Mouse (Mus musculus) left cerebral cortex, adult 2 months (tissue): ENCODE data around the gene Grik5. TPM values are rescaled to one million over a fixed set of nuclear protein-coding genes. Genes with fewer than 3 reads are reported as not detected.
A peak's percentile ranks its signal among the peaks of the same experiment; 100 is the strongest.

Experiments used
- DNase-seq, 2 experiments: peaks; one replicate each; pipeline ENCODE4 v3.0.0; 2021 to 2022; ENCODE audit warnings: low spot score in 2 of 2, mixed read lengths in 1 of 2; ENCODE audit errors: extremely low spot score in 1 of 2
- H3K27ac ChIP-seq: fragments of 200-600 bp; 2 replicates; pipeline ENCODE4 v1.8.1; 2022
- H3K4me3 ChIP-seq: fragments of 200-600 bp; 2 replicates; pipeline ENCODE4 v1.8.1; 2022
- CTCF ChIP-seq: fragments of 200-600 bp; IDR thresholded peaks from 2 replicates; pipeline ENCODE4 v1.8.1; 2022; ENCODE audit warnings: antibody characterized with exemption, mild to moderate bottlenecking, moderate library complexity
- intact Hi-C: fragments of 180-260 bp; cut with DNase I; formaldehyde crosslinking; loops from one replicate; pipeline ENCODE4 v1.15.1; 2025
- total RNA-seq, 2 experiments: library from RNA; stranded (reverse); gene quantifications; 2 replicates each; pipeline ENCODE4 v1.2.3; 2021

The Grik5 gene
- total RNA-seq, 2 experiments from 2014 or later: 207 to 218 TPM

DNA sequence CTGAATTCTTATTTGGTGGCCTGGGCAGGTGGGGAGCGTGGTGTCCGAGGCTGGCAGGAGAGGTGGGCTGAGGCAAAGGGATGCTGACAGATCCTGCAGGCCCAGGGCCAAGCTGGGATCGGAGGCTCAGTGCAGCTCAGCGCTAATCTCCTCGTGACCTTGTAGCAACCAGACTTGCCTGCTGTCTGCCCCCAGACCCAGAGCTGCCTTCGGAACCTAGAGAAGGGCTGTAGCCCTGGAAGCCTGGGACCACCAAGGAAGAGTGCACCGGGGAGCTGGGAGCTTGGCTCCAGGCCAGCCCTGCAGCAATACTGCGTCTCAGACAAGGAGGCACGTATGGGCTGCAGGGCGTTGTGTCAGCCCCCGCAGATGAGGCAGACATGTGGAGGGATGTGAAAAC, 68.9 kb downstream of the Grik5 start:
- no peak for TF ChIP-seq CTCF
- no peak for DNase-seq
- intact Hi-C loops: no loop called here
- H3K4me3 ChIP-seq: peak overlapping the region; percentile 86
- peak overlapping the region; percentile 81 for H3K27ac ChIP-seq

- peak overlapping the region; percentile 23 for H3K4me3 ChIP-seq
- intact Hi-C loops: no loop called here
Measured at GRCm38 (mm10) chr7:25000711-25001110, 71.4 kb downstream of the Grik5 start.

DNA sequence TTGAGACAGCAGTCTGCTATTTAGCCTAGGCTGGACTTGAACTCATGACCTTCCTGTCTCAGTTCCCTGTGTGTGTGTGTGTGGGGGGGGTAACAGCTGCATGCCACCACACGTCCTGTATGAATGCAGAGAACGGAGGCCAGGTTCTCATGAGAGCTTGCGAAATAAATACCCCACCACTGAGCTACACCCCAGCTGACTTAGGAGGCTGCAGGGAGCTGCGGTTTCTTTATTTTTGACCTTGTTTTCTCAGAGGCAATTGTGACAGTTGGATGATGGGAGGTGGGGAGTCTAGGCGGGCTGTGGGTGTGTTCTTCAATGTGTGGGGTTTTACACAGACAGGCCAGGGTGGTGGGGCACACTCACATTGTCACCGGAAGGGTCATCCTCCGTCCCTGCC, 71.9 kb downstream of the Grik5 start:
- DNase-seq: no peak
- intact Hi-C loops: no loop called here
- no peak for TF ChIP-seq CTCF
- H3K4me3 ChIP-seq: no peak overlapping the region
- H3K27ac ChIP-seq: no peak overlapping the region

More at GRCm38 (mm10) chr7:25000711-25001110, 71.4 kb downstream of the Grik5 start:
- no peak for TF ChIP-seq CTCF
- H3K27ac ChIP-seq: no peak overlapping the region
- DNase-seq: no peak

GRCm38 (mm10) chr7:24993081-24993480, 79.1 kb downstream of the Grik5 start:
- intact Hi-C loops: loop anchor here (2.0 kb wide), 1 partner anchor 14 kb away; no protein-coding TSS in a partner anchor
- no peak overlapping the region for H3K4me3 ChIP-seq
- peak overlapping the region; percentile 45; the same call in 1 of the 2 replicates for H3K27ac ChIP-seq
- no peak for DNase-seq
- no peak for TF ChIP-seq CTCF

DNA sequence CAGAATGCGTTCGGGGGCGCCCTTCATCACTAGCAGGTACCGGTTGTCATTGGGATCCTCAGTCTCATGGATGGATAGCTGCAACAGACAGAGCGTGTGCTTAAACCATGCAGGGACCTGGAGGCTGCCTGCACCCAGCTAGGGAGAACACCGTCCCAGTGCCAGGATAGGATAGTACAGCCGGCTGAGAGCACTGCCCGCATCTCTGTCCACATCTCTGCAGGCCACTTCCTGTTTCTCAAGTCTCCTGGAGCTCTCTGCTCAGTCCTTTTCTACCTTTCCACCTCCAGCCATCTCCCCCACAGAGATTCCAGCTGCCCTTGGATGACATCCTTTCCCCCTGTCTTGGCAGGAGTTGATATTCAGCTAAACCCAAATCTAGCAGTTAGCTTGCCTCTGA, 81.7 kb downstream of the Grik5 start:
- no peak for DNase-seq
- no peak overlapping the region for H3K27ac ChIP-seq
- no peak for TF ChIP-seq CTCF
- intact Hi-C loops: no loop called here
- no peak overlapping the region for H3K4me3 ChIP-seq

GRCm38 (mm10) chr7:24987941-24988340, 84.2 kb downstream of the Grik5 start:
- intact Hi-C loops: no loop called here
- Histone ChIP-seq H3K4me3 (no peak overlapping the region), H3K27ac (no peak overlapping the region)
- DNase-seq: no peak
- no peak for TF ChIP-seq CTCF

- DNase-seq: no peak
- peak; percentile 57 for TF ChIP-seq CTCF
- Histone ChIP-seq H3K4me3 (no peak overlapping the region), H3K27ac (no peak overlapping the region)
- intact Hi-C loops: no loop called here
Measured at GRCm38 (mm10) chr7:24985799-24986198, 86.3 kb downstream of the Grik5 start.

GRCm38 (mm10) chr7:24984307-24984706, 87.8 kb downstream of the Grik5 start:
- TF ChIP-seq CTCF: peak; percentile 50
- intact Hi-C loops: no loop called here
- no peak overlapping the region for H3K4me3 ChIP-seq
- no peak for DNase-seq
- no peak overlapping the region for H3K27ac ChIP-seq

DNA sequence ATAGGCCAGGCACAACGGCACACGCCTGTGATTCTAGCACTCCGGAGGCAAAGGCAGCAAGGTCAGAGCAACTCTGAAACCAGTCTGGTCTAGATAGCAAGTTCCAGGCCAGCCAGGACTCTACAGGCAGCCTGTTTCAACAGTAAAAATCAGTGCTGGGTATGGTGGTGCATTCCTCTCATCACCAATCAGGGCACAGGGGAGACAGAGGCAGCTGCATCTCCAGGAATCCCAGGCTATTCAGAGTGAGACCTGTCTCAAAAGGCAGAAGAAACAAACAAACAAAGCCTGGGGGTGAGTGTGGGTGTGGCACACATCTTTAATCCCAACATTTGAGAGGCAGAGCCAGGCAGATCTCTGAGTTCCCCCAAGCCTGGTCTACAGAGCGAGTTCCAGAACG, 88.8 kb downstream of the Grik5 start:
- no peak for DNase-seq
- intact Hi-C loops: no loop called here
- no peak overlapping the region for H3K27ac ChIP-seq
- no peak for TF ChIP-seq CTCF
- no peak overlapping the region for H3K4me3 ChIP-seq

- no peak for DNase-seq
- TF ChIP-seq CTCF: no peak
- H3K27ac ChIP-seq: no peak overlapping the region; the same call in 1 of the 2 replicates
- H3K4me3 ChIP-seq: no peak overlapping the region
- intact Hi-C loops: no loop called here
Measured at GRCm38 (mm10) chr7:24980439-24980838, 91.7 kb downstream of the Grik5 start.

GRCm38 (mm10) chr7:24978781-24979180, 93.4 kb downstream of the Grik5 start:
- peak overlapping the region; percentile 40; the same call in 1 of the 2 replicates for H3K27ac ChIP-seq
- DNase-seq: no peak
- no peak overlapping the region for H3K4me3 ChIP-seq
- intact Hi-C loops: loop anchor here (2.0 kb wide), 1 partner anchor 14 kb away; no protein-coding TSS in a partner anchor
- no peak for TF ChIP-seq CTCF

DNA sequence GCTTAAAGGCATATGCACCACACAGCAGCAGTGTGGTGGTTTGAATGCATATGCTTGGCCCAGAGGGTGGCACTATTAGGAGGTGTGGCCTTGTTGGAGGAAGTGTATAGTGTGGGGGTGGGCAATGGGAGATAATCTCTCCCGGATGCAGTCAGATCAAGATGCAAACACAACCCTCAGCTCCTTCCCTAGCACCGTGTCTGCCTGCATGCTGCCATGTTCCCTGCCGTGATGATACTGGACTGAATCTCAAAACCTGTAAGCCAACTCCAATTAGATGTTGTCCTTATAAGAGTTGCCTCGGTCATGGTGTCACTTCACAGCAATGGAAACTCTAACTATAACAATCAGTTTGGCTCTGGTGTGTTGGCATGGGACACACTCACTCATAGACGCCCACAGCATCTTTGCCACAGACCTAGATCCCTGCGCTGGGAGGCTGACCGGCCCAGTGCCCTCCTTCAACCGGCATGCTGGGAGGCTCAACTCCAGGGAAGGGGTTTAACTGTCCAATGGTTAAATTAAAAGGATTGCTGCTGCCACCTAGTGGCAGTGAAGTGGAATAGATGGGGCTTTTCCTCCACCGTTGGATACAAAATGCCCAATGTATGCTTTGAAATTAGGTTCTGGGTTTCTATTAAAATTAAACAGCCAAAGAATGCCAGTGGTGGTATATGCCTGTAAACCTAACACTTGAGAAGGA, 97.1 kb downstream of the Grik5 start:
- Histone ChIP-seq H3K27ac (no peak overlapping the region), H3K4me3 (no peak overlapping the region)
- peak; percentile 90 for TF ChIP-seq CTCF
- intact Hi-C loops: loop anchor here (5.0 kb wide), 1 partner anchor 262 kb away; the partner anchor contains the start of gene Gsk3a
- DNase-seq: no peak

- no peak for TF ChIP-seq CTCF
- DNase-seq: no peak
Measured at GRCm38 (mm10) chr7:24973902-24974301, 98.2 kb downstream of the Grik5 start.

More at GRCm38 (mm10) chr7:24973902-24974301, 98.2 kb downstream of the Grik5 start:
- no peak overlapping the region for H3K4me3 ChIP-seq
- intact Hi-C loops: loop anchor here (5.0 kb wide), 1 partner anchor 263 kb away; the partner anchor contains the start of gene Gsk3a
- H3K27ac ChIP-seq: no peak overlapping the region
